Mouse (Mus musculus) embryonic fibroblast, embryonic 13.5 days (primary cell): ENCODE measurements at regions not wholly inside any gene's neighbourhood (a gene's known extent, or its start where the extent isn't known, plus 50 kb on each side); places are given as distances from the start of the nearest gene placed in this dataset.

Experiments
- CTCF ChIP-seq: IDR thresholded peaks from 2 replicates; pipeline ENCODE4 v1.5.1; 2011; ENCODE audit warnings: mild to moderate bottlenecking, control low read depth, low read length, moderate library complexity, borderline replicate concordance; ENCODE audit not compliant: insufficient read depth
- POLR2A ChIP-seq: IDR thresholded peaks from 2 replicates; pipeline ENCODE4 v1.6.1; 2011; ENCODE audit warnings: low read depth, mild to moderate bottlenecking, control low read depth, low read length, moderate library complexity

GRCm38 (mm10) chr10:126452057-126452622 lies 449.0 kb downstream of the Atp23 start:
- TF ChIP-seq CTCF = no peak
- no peak for TF ChIP-seq POLR2A
